Comparison of ENCODE assay signal across 16 mouse cellular contexts in genomic region chr2:160915821-160916610, GRCm38 (mm10). TPM values are rescaled to one million over a fixed set of nuclear protein-coding genes. Genes with fewer than 3 reads are reported as not detected.
DNase-seq lines count a peak whose midpoint lies in the region; ATAC-seq and TF ChIP-seq lines count a peak whose summit lies in the region.
"Had no signal": no experiment of that assay in that cellular context is flagged by ENCODE, and none has a peak within 500 bp of the region (broad histone marks: within the 10 kb centered on the region; RNA-seq: fewer than 3 reads in every experiment).

No protein-coding gene starts in this region.

- intact Hi-C loops in heart, postnatal 10 days (cut with DNase I) = no loop called here

- no peak overlapping the region for H3K4me2 ChIP-seq in intestine, embryonic 14.5 days (ENCODE audit: low read length)
- no peak overlapping the region for H3K4me2 ChIP-seq in intestine, postnatal 0 days (replicated peaks; ENCODE audit: low read depth)
- H3K4me2 ChIP-seq in limb, embryonic 15.5 days = no peak overlapping the region
- no peak overlapping the region for H3K4me2 ChIP-seq in hindbrain, postnatal 0 days (ENCODE audit: low read depth, low read length)
- H3K4me2 ChIP-seq: hindbrain, embryonic 14.5 days had no signal

- no peaks in the 10 kb centered on the region for H3K9me3 ChIP-seq in intestine, embryonic 14.5 days (ENCODE audit: control insufficient read depth, low read length)
- no peaks in the 10 kb centered on the region for H3K9me3 ChIP-seq in intestine, postnatal 0 days (ENCODE audit: control insufficient read depth)
- H3K9me3 ChIP-seq in embryonic facial prominence, embryonic 10.5 days = no peaks in the 10 kb centered on the region
- H3K9me3 ChIP-seq in limb, embryonic 15.5 days = no peaks in the 10 kb centered on the region
- H3K9me3 ChIP-seq in hindbrain, postnatal 0 days (ENCODE audit: low read length) = no peaks in the 10 kb centered on the region

- peaks cover 13% of the 10 kb centered on the region for H3K27me3 ChIP-seq in intestine, embryonic 14.5 days (replicated peaks; ENCODE audit: control insufficient read depth, insufficient read depth, low read length)
- H3K27me3 ChIP-seq in intestine, postnatal 0 days (replicated peaks; ENCODE audit: control insufficient read depth, insufficient read depth, low read length) = peaks cover 14% of the 10 kb centered on the region
- H3K27me3 ChIP-seq in embryonic facial prominence, embryonic 10.5 days (replicated peaks; ENCODE audit: low read depth, poor library complexity, severe bottlenecking) = peaks cover 57% of the 10 kb centered on the region
- peaks cover 11% of the 10 kb centered on the region; the same call in 1 of the 2 replicates for H3K27me3 ChIP-seq in limb, embryonic 15.5 days
- H3K27me3 ChIP-seq in hindbrain, postnatal 0 days (ENCODE audit: insufficient read depth, low read length) = peaks cover 17% of the 10 kb centered on the region; the same call in 1 of the 2 replicates

- H3K36me3 ChIP-seq in intestine, embryonic 14.5 days (ENCODE audit: control insufficient read depth, insufficient read depth, low read length) = no peaks in the 10 kb centered on the region
- no peaks in the 10 kb centered on the region for H3K36me3 ChIP-seq in intestine, postnatal 0 days (ENCODE audit: control insufficient read depth, insufficient read depth)
- no peaks in the 10 kb centered on the region for H3K36me3 ChIP-seq in embryonic facial prominence, embryonic 10.5 days (replicated peaks)
- H3K36me3 ChIP-seq in limb, embryonic 15.5 days = no peaks in the 10 kb centered on the region
- no peaks in the 10 kb centered on the region for H3K36me3 ChIP-seq in hindbrain, postnatal 0 days (ENCODE audit: insufficient read depth, low read length)

- ATAC-seq in intestine, embryonic 14.5 days (replicated peaks; ENCODE audit: low FRiP score, low TSS enrichment, low read depth) = no peak
- ATAC-seq in intestine, postnatal 0 days = no peak
- no peak for ATAC-seq in limb, embryonic 15.5 days (ENCODE audit: insufficient number of reproducible peaks, low FRiP score, low TSS enrichment, low read depth)
- no peak for ATAC-seq in hindbrain, postnatal 0 days
- ATAC-seq: forebrain, embryonic 16.5 days had no signal

- H3K4me1 ChIP-seq in intestine, embryonic 14.5 days (replicated peaks; ENCODE audit: control insufficient read depth, insufficient read depth, low read length) = peaks cover 13% of the 10 kb centered on the region
- no peaks in the 10 kb centered on the region for H3K4me1 ChIP-seq in intestine, postnatal 0 days (replicated peaks; ENCODE audit: control insufficient read depth, insufficient read depth, low read length)
- peaks cover 61% of the 10 kb centered on the region for H3K4me1 ChIP-seq in embryonic facial prominence, embryonic 10.5 days
- H3K4me1 ChIP-seq in limb, embryonic 15.5 days = peaks cover 50% of the 10 kb centered on the region
- peaks cover 7% of the 10 kb centered on the region for H3K4me1 ChIP-seq in hindbrain, postnatal 0 days (ENCODE audit: insufficient read depth, low read length)

- DNase-seq in intestine, embryonic 14.5 days (ENCODE audit: low spot score) = no peak
- DNase-seq in cerebellum, adult 18-20 months = peak; percentile 59 to 68
- DNase-seq in embryonic facial prominence, embryonic 10.5 days (ENCODE audit: low spot score) = no peak
- DNase-seq in right cerebral cortex, postnatal 25 days = no peak
- no peak for DNase-seq in heart, postnatal 10 days
- no peak for DNase-seq in hindbrain, postnatal 0 days (ENCODE audit: low spot score)
- DNase-seq: gastrocnemius, postnatal 36 days; spleen, adult 18-20 months had no signal

- H3K27ac ChIP-seq in intestine, embryonic 14.5 days (ENCODE audit: low read depth) = peak overlapping the region; percentile 78
- no peak overlapping the region for H3K27ac ChIP-seq in intestine, postnatal 0 days (ENCODE audit: low read depth, low read length)
- H3K27ac ChIP-seq in embryonic facial prominence, embryonic 10.5 days (replicated peaks) = 0 out of 2 replicates have a peak overlapping the region, but pooled peaks have one; percentile 19
- peak overlapping the region; percentile 33 for H3K27ac ChIP-seq in limb, embryonic 15.5 days
- H3K27ac ChIP-seq in hindbrain, postnatal 0 days = no peak overlapping the region
- H3K27ac ChIP-seq: hindbrain, embryonic 14.5 days; kidney, postnatal 0 days had no signal

- H3K4me3 ChIP-seq in intestine, embryonic 14.5 days (ENCODE audit: low read depth, low read length) = no peak overlapping the region
- no peak overlapping the region for H3K4me3 ChIP-seq in intestine, postnatal 0 days (ENCODE audit: low read depth, low read length)
- no peak overlapping the region for H3K4me3 ChIP-seq in embryonic facial prominence, embryonic 10.5 days
- H3K4me3 ChIP-seq in limb, embryonic 15.5 days = no peak overlapping the region
- H3K4me3 ChIP-seq in hindbrain, postnatal 0 days (ENCODE audit: low read length) = no peak overlapping the region

- no peak overlapping the region for H3K9ac ChIP-seq in intestine, embryonic 14.5 days (ENCODE audit: low read length)
- no peak overlapping the region for H3K9ac ChIP-seq in intestine, postnatal 0 days (ENCODE audit: low read depth, low read length)
- H3K9ac ChIP-seq in limb, embryonic 15.5 days = no peak overlapping the region
- H3K9ac ChIP-seq in hindbrain, postnatal 0 days (replicated peaks; ENCODE audit: low read length) = no peak overlapping the region
- H3K9ac ChIP-seq: hindbrain, embryonic 14.5 days had no signal

- no peak for TF ChIP-seq CTCF in intestine, postnatal 0 days (IDR thresholded peaks at IDR 0.05; ENCODE audit: low read depth)
- no peak for TF ChIP-seq CTCF in hindbrain, postnatal 0 days (IDR thresholded peaks at IDR 0.05; ENCODE audit: low read depth)

- 50% methylated on average over 13 of the region's 13 CpGs for WGBS in intestine, embryonic 14.5 days
- 65% methylated on average over 13 of the region's 13 CpGs for WGBS in intestine, postnatal 0 days
- WGBS in embryonic facial prominence, embryonic 10.5 days = 77% methylated on average over 13 of the region's 13 CpGs
- WGBS in limb, embryonic 15.5 days = 63% methylated on average over 13 of the region's 13 CpGs
- WGBS in hindbrain, postnatal 0 days = 63% methylated on average over 13 of the region's 13 CpGs

RNA-seq across cellular contexts. Expression of gene Emilin3, which starts 3.9 kb away (rescaled TPM):
- polyA plus RNA-seq in intestine, embryonic 14.5 days (2014; fragmentation: Nextera tagmentation; extraction: Ambion mirVana) = 28.8 and 29.0 TPM in 2 replicates
- 7.6 and 8.6 TPM in 2 replicates for polyA plus RNA-seq in intestine, postnatal 0 days (2015; fragmentation: Nextera tagmentation; extraction: Ambion mirVana)
- 2.2 and 3.5 TPM in 2 replicates for polyA plus RNA-seq in embryonic facial prominence, embryonic 10.5 days (2016; fragmentation: Nextera tagmentation; extraction: Ambion mirVana)
- polyA plus RNA-seq in limb, embryonic 15.5 days (2015; fragmentation: Nextera tagmentation; extraction: Ambion mirVana) = 47.6 and 54.6 TPM in 2 replicates
- total RNA-seq in heart, postnatal 10 days (2021) = 10 to 100 TPM; 13.0 to 14.5 TPM
- total RNA-seq in hindbrain, postnatal 0 days (2014; rRNA removed) = 2.0 and 3.1 TPM in 2 replicates
- 0.39 and 0.54 TPM in 2 replicates for polyA plus RNA-seq in hindbrain, postnatal 0 days (2015; fragmentation: Nextera tagmentation; extraction: Ambion mirVana)
- total RNA-seq: MEL; monocyte, adult 5-6 weeks; neutrophil, adult 5-6 weeks had no signal

RNA-seq across cellular contexts. Expression of gene Lpin3, which starts 35.5 kb away (rescaled TPM):
- 3.7 and 4.5 TPM in 2 replicates for polyA plus RNA-seq in intestine, embryonic 14.5 days (2014; fragmentation: Nextera tagmentation; extraction: Ambion mirVana)
- 16.5 and 19.4 TPM in 2 replicates for polyA plus RNA-seq in intestine, postnatal 0 days (2015; fragmentation: Nextera tagmentation; extraction: Ambion mirVana)
- 1.4 and 2.0 TPM in 2 replicates for polyA plus RNA-seq in embryonic facial prominence, embryonic 10.5 days (2016; fragmentation: Nextera tagmentation; extraction: Ambion mirVana)
- 4.7 and 5.1 TPM in 2 replicates for polyA plus RNA-seq in limb, embryonic 15.5 days (2015; fragmentation: Nextera tagmentation; extraction: Ambion mirVana)
- 1 to 10 TPM; 2.3 to 5.1 TPM for total RNA-seq in heart, postnatal 10 days (2021)
- total RNA-seq in hindbrain, postnatal 0 days (2014; rRNA removed) = 1.4 and 1.9 TPM in 2 replicates
- 0.60 and 0.79 TPM in 2 replicates for polyA plus RNA-seq in hindbrain, postnatal 0 days (2015; fragmentation: Nextera tagmentation; extraction: Ambion mirVana)
- total RNA-seq: monocyte, adult 5-6 weeks; neutrophil, adult 5-6 weeks had no signal
- polyA plus RNA-seq: forebrain, embryonic 16.5 days had no signal

RNA-seq across cellular contexts. Expression of gene Zhx3, which starts 43.2 kb away (rescaled TPM):
- 7.5 and 8.2 TPM in 2 replicates for polyA plus RNA-seq in intestine, embryonic 14.5 days (2014; fragmentation: Nextera tagmentation; extraction: Ambion mirVana)
- polyA plus RNA-seq in intestine, postnatal 0 days (2015; fragmentation: Nextera tagmentation; extraction: Ambion mirVana) = 3.5 and 4.4 TPM in 2 replicates
- 6.7 and 7.6 TPM in 2 replicates for polyA plus RNA-seq in embryonic facial prominence, embryonic 10.5 days (2016; fragmentation: Nextera tagmentation; extraction: Ambion mirVana)
- polyA plus RNA-seq in limb, embryonic 15.5 days (2015; fragmentation: Nextera tagmentation; extraction: Ambion mirVana) = 12.2 and 13.3 TPM in 2 replicates
- total RNA-seq in heart, postnatal 10 days (2021) = 10 to 100 TPM; 39.1 to 56.8 TPM
- 42.5 and 53.0 TPM in 2 replicates for total RNA-seq in hindbrain, postnatal 0 days (2014; rRNA removed)
- polyA plus RNA-seq in hindbrain, postnatal 0 days (2015; fragmentation: Nextera tagmentation; extraction: Ambion mirVana) = 17.2 and 18.9 TPM in 2 replicates

Comparison
In these comparisons a context has a peak if more than half of its experiments do, and no peak if none do; other contexts are left out.
1. H3K27ac ChIP-seq: peak in intestine, embryonic 14.5 days (single experiment), embryonic facial prominence, embryonic 10.5 days (single experiment) and limb, embryonic 15.5 days (single experiment); none in intestine, postnatal 0 days (single experiment) and hindbrain, postnatal 0 days (single experiment).
2. DNase-seq: peak in cerebellum, adult 18-20 months (2 of 2); none in intestine, embryonic 14.5 days (single experiment), embryonic facial prominence, embryonic 10.5 days (single experiment), right cerebral cortex, postnatal 25 days (single experiment), heart, postnatal 10 days (0 of 2) and hindbrain, postnatal 0 days (single experiment).